ENCODE assay signal across 22 mouse cellular contexts in the genomic region with DNA sequence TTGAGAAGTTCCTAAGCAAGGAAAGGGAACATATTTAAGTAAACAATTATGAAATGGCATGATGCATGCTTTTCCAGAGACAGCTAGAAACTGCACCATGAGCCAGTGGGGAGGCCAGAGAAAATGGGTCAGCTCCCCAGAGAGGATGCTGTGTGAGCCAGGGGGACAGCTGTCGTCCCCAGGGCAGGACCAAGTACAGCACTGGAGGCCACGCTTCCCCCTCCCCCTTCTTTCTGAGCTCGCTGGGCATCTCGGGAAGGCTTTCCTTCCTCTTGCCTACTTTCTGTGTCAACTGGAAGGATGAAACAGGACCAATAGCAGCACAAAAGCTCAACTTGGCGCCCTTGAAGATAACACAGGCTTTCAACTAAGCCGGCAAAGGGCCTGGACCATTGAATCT. TPM values are rescaled to one million over a fixed set of nuclear protein-coding genes. Genes with fewer than 3 reads are reported as not detected.
DNase-seq lines count a peak whose midpoint lies in the region; ATAC-seq and TF ChIP-seq lines count a peak whose summit lies in the region.
"Had no signal": no experiment of that assay in that cellular context is flagged by ENCODE, and none has a peak within 500 bp of the region (broad histone marks: within the 10 kb centered on the region; RNA-seq: fewer than 3 reads in every experiment).

No protein-coding gene starts in this region.

- H3K4me2 ChIP-seq in forebrain, embryonic 11.5 days (ENCODE audit: low read depth, low read length, severe bottlenecking): no peak overlapping the region
- no peak overlapping the region for H3K4me2 ChIP-seq in forebrain, embryonic 16.5 days (ENCODE audit: low read length)
- H3K4me2 ChIP-seq in lung, embryonic 15.5 days: no peak overlapping the region
- H3K4me2 ChIP-seq in midbrain, embryonic 14.5 days (ENCODE audit: low read length): no peak overlapping the region
- H3K4me2 ChIP-seq: stomach, embryonic 15.5 days had no signal

- 51% methylated on average over 6 of the region's 6 CpGs for WGBS in forebrain, embryonic 11.5 days
- 41% methylated on average over 6 of the region's 6 CpGs for WGBS in forebrain, embryonic 16.5 days
- 35% methylated on average over 6 of the region's 6 CpGs for WGBS in lung, embryonic 15.5 days
- 12% methylated on average over 6 of the region's 6 CpGs for WGBS in small intestine, adult 2 months
- 46% methylated on average over 6 of the region's 6 CpGs for WGBS in midbrain, embryonic 14.5 days

- H3K9me3 ChIP-seq in forebrain, embryonic 11.5 days (ENCODE audit: control insufficient read depth, low read length): no peaks in the 10 kb centered on the region
- H3K9me3 ChIP-seq in forebrain, embryonic 16.5 days (ENCODE audit: control insufficient read depth, low read length): no peaks in the 10 kb centered on the region
- H3K9me3 ChIP-seq in lung, embryonic 15.5 days: no peaks in the 10 kb centered on the region
- no peaks in the 10 kb centered on the region for H3K9me3 ChIP-seq in midbrain, embryonic 14.5 days (ENCODE audit: control insufficient read depth, low read length)
- H3K9me3 ChIP-seq: forebrain, embryonic 10.5 days; stomach, embryonic 15.5 days had no signal

- no peak for TF ChIP-seq POLR2A in small intestine, adult 2 months (IDR thresholded peaks at IDR 0.05; ENCODE audit: low read depth, low read length)

- no peaks in the 10 kb centered on the region for H3K36me3 ChIP-seq in forebrain, embryonic 11.5 days (ENCODE audit: control insufficient read depth, insufficient read depth, low read length)
- no peaks in the 10 kb centered on the region for H3K36me3 ChIP-seq in forebrain, embryonic 16.5 days (ENCODE audit: control insufficient read depth, insufficient read depth)
- H3K36me3 ChIP-seq in lung, embryonic 15.5 days: no peaks in the 10 kb centered on the region
- H3K36me3 ChIP-seq in small intestine, adult 2 months (ENCODE audit: control insufficient read depth, insufficient read depth, low read length): no peaks in the 10 kb centered on the region
- H3K36me3 ChIP-seq in midbrain, embryonic 14.5 days (ENCODE audit: control insufficient read depth, insufficient read depth, low read length): no peaks in the 10 kb centered on the region
- H3K36me3 ChIP-seq: forebrain, embryonic 10.5 days; midbrain, embryonic 10.5 days; stomach, embryonic 15.5 days had no signal

- intact Hi-C loops in heart, postnatal 25 days (cut with DNase I): no loop called here

- H3K27ac ChIP-seq in forebrain, embryonic 11.5 days (ENCODE audit: low read depth, low read length): no peak overlapping the region
- H3K27ac ChIP-seq in forebrain, embryonic 16.5 days (ENCODE audit: low read length): no peak overlapping the region
- H3K27ac ChIP-seq in lung, embryonic 15.5 days: peak overlapping the region; percentile 4; the same call in 1 of the 2 replicates
- peak overlapping the region; percentile 88 for H3K27ac ChIP-seq in small intestine, adult 2 months (ENCODE audit: insufficient read depth, low read depth, low read length)
- no peak overlapping the region for H3K27ac ChIP-seq in midbrain, embryonic 14.5 days (replicated peaks; ENCODE audit: low read depth, low read length)
- H3K27ac ChIP-seq: forebrain, embryonic 10.5 days; midbrain, embryonic 10.5 days; stomach, embryonic 15.5 days had no signal

- H3K4me1 ChIP-seq in forebrain, embryonic 11.5 days (replicated peaks; ENCODE audit: control insufficient read depth, insufficient read depth, low read length): no peaks in the 10 kb centered on the region
- no peaks in the 10 kb centered on the region for H3K4me1 ChIP-seq in forebrain, embryonic 16.5 days (replicated peaks; ENCODE audit: control insufficient read depth, insufficient read depth, low read length)
- H3K4me1 ChIP-seq in lung, embryonic 15.5 days: peaks cover 10% of the 10 kb centered on the region; the same call in 1 of the 2 replicates
- H3K4me1 ChIP-seq in small intestine, adult 2 months (ENCODE audit: control insufficient read depth, insufficient read depth, insufficient read length, low read length): peaks cover 18% of the 10 kb centered on the region
- H3K4me1 ChIP-seq in midbrain, embryonic 14.5 days (ENCODE audit: control insufficient read depth, insufficient read depth, low read length): no peaks in the 10 kb centered on the region
- H3K4me1 ChIP-seq: stomach, embryonic 15.5 days had no signal

- H3K4me3 ChIP-seq in forebrain, embryonic 11.5 days (ENCODE audit: low read depth, low read length): no peak overlapping the region
- H3K4me3 ChIP-seq in forebrain, embryonic 16.5 days (replicated peaks; ENCODE audit: low read length): no peak overlapping the region
- H3K4me3 ChIP-seq in lung, embryonic 15.5 days: no peak overlapping the region
- H3K4me3 ChIP-seq in small intestine, adult 2 months (ENCODE audit: low read depth, low read length): no peak overlapping the region
- no peak overlapping the region for H3K4me3 ChIP-seq in midbrain, embryonic 14.5 days (replicated peaks; ENCODE audit: low read depth, low read length)
- H3K4me3 ChIP-seq: forebrain, embryonic 10.5 days; midbrain, embryonic 10.5 days; stomach, embryonic 15.5 days had no signal

- H3K27me3 ChIP-seq in forebrain, embryonic 11.5 days (ENCODE audit: control insufficient read depth, insufficient read depth, low read length): no peaks in the 10 kb centered on the region
- no peaks in the 10 kb centered on the region for H3K27me3 ChIP-seq in forebrain, embryonic 16.5 days (replicated peaks; ENCODE audit: control insufficient read depth, insufficient read depth, low read length)
- H3K27me3 ChIP-seq in lung, embryonic 15.5 days: no peaks in the 10 kb centered on the region
- H3K27me3 ChIP-seq in small intestine, adult 2 months (ENCODE audit: control insufficient read depth, insufficient read depth, low read length): no peaks in the 10 kb centered on the region
- H3K27me3 ChIP-seq in midbrain, embryonic 14.5 days (ENCODE audit: control insufficient read depth, insufficient read depth, low read length): no peaks in the 10 kb centered on the region
- H3K27me3 ChIP-seq: Patski; stomach, embryonic 15.5 days had no signal

- TF ChIP-seq CTCF in small intestine, adult 2 months (IDR thresholded peaks at IDR 0.05; ENCODE audit: extremely low read depth, insufficient read length, insufficient replicate concordance, low read depth, low read length): no peak

- H3K9ac ChIP-seq in forebrain, embryonic 11.5 days (ENCODE audit: low read length): no peak overlapping the region
- H3K9ac ChIP-seq in forebrain, embryonic 16.5 days (replicated peaks; ENCODE audit: low read depth, low read length): no peak overlapping the region
- H3K9ac ChIP-seq in lung, embryonic 15.5 days: no peak overlapping the region
- H3K9ac ChIP-seq in midbrain, embryonic 14.5 days (replicated peaks; ENCODE audit: low read length): no peak overlapping the region
- H3K9ac ChIP-seq: stomach, embryonic 15.5 days had no signal

- ATAC-seq in forebrain, embryonic 11.5 days (replicated peaks; ENCODE audit: low FRiP score): no peak
- no peak for ATAC-seq in forebrain, embryonic 16.5 days
- ATAC-seq in lung, embryonic 15.5 days (ENCODE audit: borderline replicate concordance, extremely low read depth, low FRiP score, low TSS enrichment): no peak
- no peak for ATAC-seq in midbrain, embryonic 14.5 days (ENCODE audit: low FRiP score, low TSS enrichment)
- ATAC-seq: inflammation-experienced regulatory T-cells, adult 6 months; Patski had no signal

- DNase-seq in forebrain, embryonic 11.5 days (ENCODE audit: low spot score): peak; percentile 18
- no peak for DNase-seq in lung, postnatal 36 days
- peak; percentile 39 for DNase-seq in heart, postnatal 25 days (ENCODE audit: low spot score)
- DNase-seq in cerebellum, adult 9-10 months: no peak
- no peak for DNase-seq in midbrain, embryonic 14.5 days
- DNase-seq: kidney, postnatal 4 days; liver; lung, adult 18-20 months; spleen, adult 18-20 months; thymus, postnatal 14 days had no signal

RNA-seq across cellular contexts. Expression of a gene that starts 13.0 kb away (rescaled TPM):
- 0.31 and 0.41 TPM in 2 replicates for polyA plus RNA-seq in forebrain, embryonic 11.5 days (2014; fragmentation: Nextera tagmentation; extraction: Ambion mirVana)
- 0.51 and 0.56 TPM in 2 replicates for polyA plus RNA-seq in forebrain, embryonic 16.5 days (2015; fragmentation: Nextera tagmentation; extraction: Ambion mirVana)
- polyA plus RNA-seq in lung, embryonic 15.5 days (2015; fragmentation: Nextera tagmentation; extraction: Ambion mirVana): 0.54 and 0.79 TPM in 2 replicates
- 1 to 10 TPM; 1.6 TPM for total RNA-seq in heart, postnatal 25 days (2021)
- 9.3 and 9.5 TPM in 2 replicates for polyA plus RNA-seq in small intestine, adult 2 months (2012; rRNA removed)
- polyA plus RNA-seq in midbrain, embryonic 14.5 days (2014; fragmentation: Nextera tagmentation; extraction: Ambion mirVana): 0.66 and 0.70 TPM in 2 replicates

RNA-seq across cellular contexts. Expression of a gene that starts 21.7 kb away (rescaled TPM):
- polyA plus RNA-seq in forebrain, embryonic 11.5 days (2014; fragmentation: Nextera tagmentation; extraction: Ambion mirVana): not detected in 2 replicates
- polyA plus RNA-seq in forebrain, embryonic 16.5 days (2015; fragmentation: Nextera tagmentation; extraction: Ambion mirVana): not detected in 2 replicates
- polyA plus RNA-seq in lung, embryonic 15.5 days (2015; fragmentation: Nextera tagmentation; extraction: Ambion mirVana): 0.19 TPM in 1 of 2 replicates, not detected in the other
- total RNA-seq in heart, postnatal 25 days (2021): not detected
- polyA plus RNA-seq in small intestine, adult 2 months (2012; rRNA removed): not detected in 2 replicates
- polyA plus RNA-seq in midbrain, embryonic 14.5 days (2014; fragmentation: Nextera tagmentation; extraction: Ambion mirVana): 0.17 and 0.18 TPM in 2 replicates
- total RNA-seq: adrenal gland, postnatal 4 days; layer of hippocampus, postnatal 25 days had no signal
- polyA plus RNA-seq: embryonic facial prominence, embryonic 14.5 days; forebrain, embryonic 10.5 days; heart, postnatal 0 days; midbrain, embryonic 10.5 days had no signal

Comparison
In these comparisons a context has a peak if more than half of its experiments do, and no peak if none do; other contexts are left out.
1. DNase-seq: peak in forebrain, embryonic 11.5 days (single experiment) and heart, postnatal 25 days (single experiment); none in lung, postnatal 36 days (single experiment), cerebellum, adult 9-10 months (single experiment) and midbrain, embryonic 14.5 days (single experiment).
2. H3K27ac ChIP-seq: peak in lung, embryonic 15.5 days (single experiment) and small intestine, adult 2 months (single experiment); none in forebrain, embryonic 11.5 days (single experiment), forebrain, embryonic 16.5 days (single experiment) and midbrain, embryonic 14.5 days (single experiment).